Mouse (Mus musculus) cerebellum, adult 11 months (tissue): ENCODE measurements around the gene Ndc1.
A peak's percentile ranks its signal among the peaks of the same experiment; 100 is the strongest.
"Not testable (repeated sequence)": the region's sequence is repeated elsewhere in the genome, so short reads cannot be mapped to it uniquely, and the experiment has no call there.

Experiments
- DNase-seq: peaks from one replicate; pipeline ENCODE4 v3.0.0; 2022

The Ndc1 gene

DNA sequence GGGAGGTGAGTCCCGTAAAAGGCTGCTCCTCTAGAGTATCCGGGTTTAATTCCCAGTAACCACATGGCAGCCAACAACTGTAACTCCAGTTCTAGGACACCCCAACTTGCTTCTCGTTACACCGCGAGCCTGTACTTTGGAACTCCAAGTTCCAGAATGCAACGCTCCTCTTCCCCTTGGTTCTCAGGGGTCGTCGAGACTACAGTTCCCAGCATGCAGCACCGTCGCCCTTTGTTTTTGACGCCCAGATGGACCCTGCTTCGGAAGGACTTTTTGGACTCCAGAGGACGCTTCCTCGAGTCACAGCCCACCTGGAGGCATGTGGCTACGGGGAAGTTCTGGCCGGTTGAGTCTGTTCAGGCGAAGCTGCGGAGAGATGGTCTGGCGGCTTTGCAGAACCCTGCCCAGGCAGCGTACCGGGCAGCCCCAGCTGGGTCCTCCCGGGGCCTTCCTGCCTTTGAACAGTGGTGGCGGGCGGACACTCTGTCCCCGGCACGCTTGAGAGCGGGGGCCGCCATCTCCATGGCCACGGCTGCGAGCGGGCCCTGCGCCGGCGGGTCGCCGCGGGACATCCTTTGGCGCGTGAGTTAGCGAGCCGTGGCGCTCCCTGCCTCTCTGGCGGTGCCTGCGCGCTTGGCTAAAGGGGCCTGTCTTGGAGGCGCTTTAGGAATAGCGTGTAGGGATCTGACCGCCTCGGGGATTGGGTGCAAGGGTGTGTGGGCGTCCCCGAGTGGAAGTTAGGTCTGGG, at the start of gene Ndc1:
Gene Ndc1, plus strand, starts transcription at position 218 of the 748 bp plus-strand sequence.
- peak; percentile 71 for DNase-seq

DNA sequence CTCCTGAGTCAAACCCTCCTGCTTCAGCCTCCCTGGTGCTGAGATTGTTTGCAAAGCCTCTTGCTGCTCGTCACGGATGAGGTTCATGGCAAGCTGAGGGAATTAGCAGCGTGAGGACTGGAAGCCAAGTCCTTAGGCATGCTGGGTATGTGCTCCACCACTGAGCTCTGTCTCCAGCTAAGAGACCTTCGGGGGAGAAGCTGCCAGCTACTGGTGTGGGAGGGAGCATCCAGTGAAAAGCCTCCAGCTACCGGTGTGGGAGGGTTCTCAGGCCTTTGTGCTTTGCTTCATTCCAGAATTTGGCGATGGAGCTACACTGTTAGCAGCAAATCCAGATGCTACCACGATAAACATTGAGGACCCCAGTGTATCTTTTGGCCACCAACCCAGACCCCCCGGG, 48.9 kb upstream of the Ndc1 start:
- DNase-seq: no peak

DNA sequence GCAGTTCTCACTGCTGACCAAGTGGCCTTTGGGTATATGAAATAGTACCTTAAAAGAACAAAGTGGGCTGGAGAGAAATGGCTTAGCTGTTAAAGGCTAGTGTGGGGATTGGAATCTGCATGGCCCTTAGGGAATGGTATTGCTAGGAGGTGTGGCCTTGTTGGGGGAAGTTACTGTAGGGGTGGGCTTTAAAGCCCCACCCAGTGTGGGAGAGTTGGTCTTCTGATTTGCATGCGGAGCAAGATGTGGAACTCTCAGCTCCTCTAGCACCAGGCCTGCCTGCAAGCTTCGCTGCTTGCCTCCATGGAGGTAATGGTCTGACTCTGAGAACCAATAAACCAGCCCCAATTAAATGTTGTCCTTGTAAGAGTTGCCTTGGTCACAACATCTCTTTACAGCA, 46.5 kb upstream of the Ndc1 start:
- no peak for DNase-seq

DNA sequence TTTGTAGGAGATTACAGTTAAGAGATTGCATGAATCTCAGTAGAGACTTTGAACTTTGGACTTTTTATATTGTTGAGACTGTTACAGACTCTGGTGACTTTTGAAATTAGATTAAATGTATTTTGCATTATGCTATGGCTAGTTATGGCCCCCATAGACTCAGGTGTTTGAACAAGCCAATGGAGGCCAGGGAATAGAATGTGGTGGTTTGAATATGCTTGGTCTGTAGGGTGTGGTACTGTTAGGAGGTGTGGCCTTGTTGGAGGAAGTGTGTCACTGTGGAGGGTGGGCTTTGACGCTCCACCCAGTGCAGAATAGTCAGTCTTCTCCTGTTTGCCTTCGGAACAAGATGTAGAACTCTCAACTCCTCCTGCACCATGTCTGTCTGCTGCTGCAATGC, 44.5 kb upstream of the Ndc1 start:
- no peak for DNase-seq

DNA sequence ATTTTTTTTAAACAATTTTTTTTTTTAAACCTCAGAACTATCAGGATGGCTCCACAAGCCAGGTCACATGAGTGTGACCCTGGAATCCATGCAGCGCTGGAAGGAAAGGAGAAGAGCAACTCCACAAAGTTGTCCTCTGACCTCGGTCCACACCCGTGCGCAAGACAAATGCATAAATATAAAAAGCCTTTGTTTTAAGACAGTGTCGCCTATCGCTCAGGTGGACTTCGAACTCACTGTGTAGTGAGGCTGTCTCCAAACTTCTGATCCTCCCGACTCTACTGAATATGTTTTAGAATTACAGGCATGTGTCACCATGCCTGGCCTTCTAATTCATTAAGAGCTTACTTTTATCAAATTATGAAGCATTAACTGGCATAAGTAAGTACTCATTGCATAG, 39.1 kb upstream of the Ndc1 start:
- no peak for DNase-seq

DNA sequence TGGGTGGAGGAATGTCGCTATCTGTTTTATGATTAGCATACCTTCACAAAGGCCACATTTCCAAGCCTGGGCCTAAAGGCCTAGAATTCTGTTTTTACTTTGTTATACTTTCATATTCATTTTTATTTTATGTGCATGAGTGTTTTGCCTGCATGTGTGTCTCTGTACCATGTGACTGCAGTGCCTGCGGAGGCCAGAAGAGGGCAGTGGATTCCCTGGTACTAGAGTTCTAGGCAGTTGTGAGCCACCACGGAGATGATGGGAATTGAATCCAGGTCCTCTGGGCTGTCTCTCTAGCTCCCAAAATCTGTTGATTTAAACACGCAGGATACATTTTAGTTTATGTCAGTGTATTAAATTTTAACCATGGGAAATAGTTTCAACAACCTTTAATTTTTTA, 34.1 kb upstream of the Ndc1 start:
- no peak for DNase-seq

DNA sequence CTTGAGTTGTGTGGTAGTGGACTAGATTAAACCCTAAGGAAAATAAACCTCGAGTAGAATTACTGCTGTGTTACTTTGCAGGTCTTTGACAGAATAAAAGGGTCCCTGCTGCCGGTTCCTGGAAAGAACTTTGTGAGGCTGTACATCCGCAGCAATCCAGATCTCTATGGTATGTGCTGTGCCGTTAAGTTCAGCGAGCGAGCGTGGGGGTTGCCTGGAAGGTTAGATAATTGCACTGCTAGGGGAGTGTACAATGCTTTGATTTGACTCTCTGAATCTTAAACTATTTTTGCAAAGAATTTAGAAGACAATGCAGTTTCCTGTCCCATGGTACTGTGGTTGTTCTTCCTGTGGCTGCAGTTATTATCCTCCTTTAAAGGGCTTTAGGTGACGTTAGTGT, 31.2 kb upstream of the Ndc1 start:
- DNase-seq: no peak

DNA sequence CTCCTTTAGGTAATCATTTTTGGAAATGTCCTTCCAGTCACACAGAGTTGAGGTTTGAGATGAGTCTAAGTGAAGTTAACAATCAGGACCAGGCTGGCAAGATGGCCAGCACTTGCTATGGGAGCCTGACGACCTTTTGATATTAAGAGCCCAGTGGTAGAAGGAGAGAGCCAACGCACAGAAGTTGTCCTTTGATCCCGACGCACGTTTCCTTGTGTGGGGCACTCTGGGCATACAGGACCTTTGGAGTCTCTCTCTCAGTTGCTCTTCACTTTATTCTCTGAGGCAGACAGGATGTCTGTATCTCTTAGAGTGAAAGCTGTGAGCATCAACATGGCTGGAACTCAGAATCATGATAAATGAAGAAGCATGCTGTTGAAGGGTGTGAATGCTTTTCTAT, 30.1 kb upstream of the Ndc1 start:
- no peak for DNase-seq

DNA sequence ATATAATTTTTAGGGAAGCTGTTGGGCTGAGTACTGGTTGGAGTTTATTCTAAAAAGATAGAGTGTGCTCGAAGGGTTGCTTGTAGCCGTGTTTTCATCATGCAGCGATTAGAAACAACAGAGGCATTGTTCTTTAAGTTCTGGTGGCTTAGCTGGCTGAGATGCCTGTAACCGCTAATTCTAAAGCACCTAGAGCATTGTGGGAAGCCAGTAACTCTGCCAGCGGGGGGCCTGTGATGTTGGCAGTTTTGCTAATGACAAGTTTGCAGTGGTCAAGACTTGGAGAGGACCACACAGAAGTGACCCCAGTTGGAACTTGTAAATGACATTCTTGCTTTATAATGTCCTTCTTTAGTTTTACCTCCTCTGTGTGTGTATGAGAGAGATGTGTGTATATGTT, 26.2 kb upstream of the Ndc1 start:
- no peak for DNase-seq

DNA sequence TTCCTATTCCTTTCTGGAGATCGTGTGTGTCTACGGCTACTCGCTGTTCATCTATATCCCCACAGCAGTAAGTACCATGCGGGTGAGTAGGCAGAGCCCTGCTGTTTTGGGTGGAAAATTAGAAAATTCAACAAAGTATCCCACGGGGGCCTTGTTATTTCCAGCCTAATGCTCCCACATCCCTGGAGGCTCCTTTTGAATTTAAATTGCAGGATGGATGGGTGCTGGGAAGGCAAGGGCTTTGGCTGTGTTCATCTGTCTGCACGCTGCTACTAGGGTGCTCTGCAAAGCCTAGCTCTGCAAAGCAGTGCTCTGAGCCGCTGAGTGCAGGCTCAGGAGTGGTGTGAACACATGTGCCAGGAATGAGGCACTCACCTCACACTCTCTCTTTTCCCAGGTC, 23.0 kb upstream of the Ndc1 start:
- no peak for DNase-seq

DNA sequence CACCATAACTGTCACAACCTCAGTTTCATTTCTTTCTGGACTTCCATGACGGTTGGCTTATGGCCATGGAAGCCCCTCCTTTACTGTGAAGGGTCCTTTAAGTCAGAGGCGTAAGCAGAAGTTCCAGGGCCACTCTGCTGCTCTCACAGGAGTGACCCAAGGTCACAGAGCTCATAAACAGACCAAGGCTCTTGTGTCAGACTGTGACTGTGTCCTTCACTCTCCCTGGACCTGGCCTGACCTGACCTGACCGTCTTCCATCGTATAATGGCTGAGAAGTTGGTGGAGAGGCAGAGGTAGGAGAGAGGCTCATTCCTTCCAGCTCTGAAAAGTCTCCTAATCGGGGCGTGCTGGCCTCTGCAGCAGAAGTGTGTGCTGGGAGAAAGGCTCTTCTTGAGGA, 20.4 kb upstream of the Ndc1 start:
- DNase-seq: no peak

DNA sequence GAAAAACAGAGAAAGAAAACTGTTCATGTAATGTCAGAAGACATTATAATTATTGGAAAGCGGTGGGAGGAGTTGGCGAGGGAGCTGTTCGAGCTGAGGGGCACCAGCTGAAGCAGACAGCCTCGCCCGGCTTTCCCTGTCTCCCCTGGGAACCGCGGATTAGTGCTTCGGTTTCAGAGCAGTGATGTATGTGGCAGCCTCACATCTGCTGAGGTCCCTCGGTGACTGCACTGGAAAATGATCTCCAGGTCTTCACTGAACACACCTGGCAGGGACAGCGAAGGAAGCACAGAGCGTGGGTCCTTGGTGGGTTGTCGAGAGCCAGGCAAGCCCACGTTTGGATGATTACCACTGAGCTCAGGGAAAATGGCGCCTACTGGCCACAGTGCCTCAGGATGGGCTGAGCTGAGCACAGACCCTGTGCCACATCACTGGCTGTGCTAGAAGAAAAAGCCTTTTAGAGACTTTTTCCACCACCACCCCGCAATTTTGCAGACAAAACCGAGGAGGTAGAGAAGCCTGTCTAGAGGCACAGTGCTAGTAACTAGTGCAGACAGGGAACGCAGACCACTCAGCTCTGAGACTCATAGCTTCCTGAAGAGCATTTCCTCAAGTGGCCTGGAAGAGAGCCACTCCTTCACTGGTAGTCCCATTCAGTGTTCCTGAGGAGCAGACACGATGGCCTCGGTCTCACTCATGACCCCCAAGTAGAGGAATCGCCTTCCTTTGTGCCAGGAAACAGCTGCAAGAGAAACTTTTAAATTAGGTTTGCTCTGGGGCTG, 18.9 kb upstream of the Ndc1 start:
- DNase-seq: no peak

DNA sequence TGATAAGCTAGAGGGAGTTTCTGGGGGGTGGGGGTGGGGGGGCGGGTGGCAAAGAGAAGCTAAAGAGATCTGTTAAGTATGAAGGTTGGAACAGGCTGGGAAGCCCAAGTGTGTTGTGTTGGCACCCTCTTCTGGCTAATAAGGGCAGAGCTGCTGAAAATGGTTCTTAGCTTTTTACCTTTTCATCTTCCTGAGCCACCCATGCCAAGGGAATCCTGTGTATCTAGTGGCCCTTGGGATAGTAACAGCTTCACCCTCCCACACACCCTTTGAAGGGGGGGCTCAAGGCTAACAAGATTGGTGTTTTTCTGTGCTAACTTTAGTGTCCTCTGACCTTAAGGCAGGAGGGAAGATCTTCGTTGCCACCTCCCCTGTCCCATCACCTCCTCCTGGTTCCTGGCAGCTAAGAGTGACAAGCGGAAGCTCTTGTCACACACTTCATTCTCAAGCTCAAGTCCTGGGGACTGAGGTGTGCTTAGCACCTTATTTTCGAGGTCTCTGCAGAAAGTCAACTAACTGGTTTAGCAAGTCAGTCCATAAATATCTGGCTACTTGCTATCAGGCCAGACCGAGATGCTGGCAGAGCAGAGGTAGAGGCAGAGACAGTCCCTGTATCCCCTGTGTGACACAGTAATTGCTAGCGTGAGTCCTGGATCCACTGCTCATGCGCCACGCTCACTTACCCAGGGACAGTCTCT, 18.1 kb upstream of the Ndc1 start:
- DNase-seq: no peak

DNA sequence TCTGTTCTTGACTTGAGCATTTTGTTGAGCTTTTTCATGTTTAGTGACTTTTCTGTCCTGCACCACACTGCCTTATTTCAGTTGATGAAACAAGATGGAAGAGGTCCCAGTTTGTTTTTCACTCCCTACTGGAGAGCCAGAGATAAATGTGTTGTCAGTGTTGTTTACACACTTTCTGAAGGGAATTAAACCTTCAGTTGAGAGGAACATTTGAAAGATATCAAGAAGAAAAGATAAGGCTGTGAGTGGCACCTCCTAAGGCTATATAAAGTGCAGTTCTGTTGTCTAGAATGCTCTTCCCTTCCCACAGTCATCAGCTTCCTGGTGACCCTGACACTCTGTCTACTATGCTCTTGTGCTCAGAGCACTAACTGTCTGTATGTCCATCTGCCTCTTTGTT, 16.2 kb upstream of the Ndc1 start:
- no peak for DNase-seq

DNA sequence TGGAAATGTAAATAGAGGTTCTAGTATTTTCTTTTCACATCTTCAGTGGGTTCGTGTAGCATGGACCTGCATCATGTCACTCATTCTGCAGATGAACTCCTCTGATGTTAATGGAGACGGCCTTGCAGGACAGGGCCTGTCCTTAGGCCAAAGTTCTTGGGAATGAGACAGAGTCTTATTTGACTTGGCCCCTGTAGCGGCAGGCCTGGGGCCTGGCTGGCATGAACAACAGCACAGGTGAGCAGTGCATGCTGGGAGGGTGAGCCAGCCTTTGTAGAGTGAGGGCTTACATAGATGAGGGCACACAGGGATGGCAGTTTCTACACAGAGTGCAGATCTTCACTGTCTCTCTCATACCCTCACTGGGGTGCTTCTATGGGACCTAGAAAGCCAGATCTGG, 14.0 kb upstream of the Ndc1 start:
- no peak for DNase-seq

DNA sequence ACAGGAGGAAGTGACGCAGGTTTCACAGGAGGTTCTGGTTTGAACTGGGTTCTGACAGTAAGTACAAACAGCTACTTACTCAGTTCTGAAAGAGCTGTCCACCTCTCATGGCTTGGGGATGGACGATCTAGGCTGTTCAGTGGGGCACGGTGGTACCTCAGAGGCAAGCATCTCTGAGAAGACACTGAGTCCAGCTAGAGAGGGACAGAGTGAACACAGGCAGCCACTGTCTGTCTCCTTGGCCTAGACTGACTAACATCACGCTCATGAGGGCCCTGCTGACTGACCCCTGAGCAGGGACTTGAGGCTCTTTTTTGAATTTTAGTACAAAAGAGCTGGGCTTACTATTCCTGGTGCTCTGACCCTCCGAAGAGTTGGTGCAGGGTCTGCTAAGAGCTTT, 13.5 kb upstream of the Ndc1 start:
- DNase-seq: no peak

DNA sequence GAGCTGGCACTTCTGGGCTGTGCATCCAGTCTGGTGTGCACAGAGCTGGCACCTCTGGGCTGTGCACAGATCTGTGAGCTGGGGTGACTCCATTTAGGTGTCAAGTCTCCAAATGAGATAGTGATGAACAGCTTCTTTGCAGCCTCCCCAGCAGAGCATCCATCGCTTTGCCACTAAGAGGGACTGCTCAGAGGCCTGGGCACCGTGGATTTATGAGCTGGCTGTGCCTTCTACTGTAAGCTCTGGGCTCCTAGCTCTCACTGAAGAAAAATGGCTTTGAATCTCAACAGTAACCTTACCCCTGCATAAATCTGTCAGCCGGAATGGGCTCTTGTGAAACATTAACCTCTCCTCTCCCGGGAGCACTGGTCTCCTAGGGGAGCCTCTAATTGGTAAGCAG, 13.0 kb upstream of the Ndc1 start:
- DNase-seq: no peak

DNA sequence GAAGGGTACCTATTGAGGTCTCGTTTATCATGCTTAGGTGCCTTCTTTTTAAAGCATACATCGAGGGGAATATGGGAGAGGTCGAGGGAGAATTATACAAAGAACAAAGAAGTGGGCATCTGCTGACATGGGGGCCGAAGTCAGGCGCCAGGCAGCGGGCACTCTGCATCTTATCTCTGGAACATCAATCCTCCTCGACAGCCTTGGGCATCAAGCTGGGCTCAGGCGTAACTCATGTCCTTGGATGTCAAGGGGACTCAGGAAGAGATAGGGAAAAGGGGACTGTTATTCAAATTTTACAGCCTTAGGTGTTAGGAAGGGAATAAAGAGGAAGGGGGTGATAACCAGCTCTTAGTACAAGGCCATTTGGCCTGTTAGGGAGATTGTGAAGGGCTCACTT, 10.4 kb upstream of the Ndc1 start:
- DNase-seq: not testable (repeated sequence)

DNA sequence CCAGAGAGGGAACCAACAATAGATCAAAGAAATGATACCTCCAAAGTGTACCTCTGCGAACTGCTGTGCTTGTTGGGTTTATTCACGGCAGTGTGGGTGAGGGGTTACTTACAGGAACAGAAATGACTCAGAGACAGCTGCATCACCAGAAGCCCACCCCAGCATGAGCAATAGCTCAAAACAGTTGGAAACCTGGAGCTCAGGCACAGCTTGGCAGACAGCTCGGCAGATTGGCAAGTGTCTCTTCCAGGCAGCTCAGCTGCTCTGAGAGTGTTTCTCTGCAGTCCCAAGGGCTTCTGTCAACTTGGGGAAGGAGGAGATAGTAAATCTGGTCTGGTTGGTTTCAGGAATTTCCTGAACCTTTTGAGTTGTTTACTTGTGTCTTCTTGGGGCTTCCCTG, 9.1 kb upstream of the Ndc1 start:
- DNase-seq: no peak

DNA sequence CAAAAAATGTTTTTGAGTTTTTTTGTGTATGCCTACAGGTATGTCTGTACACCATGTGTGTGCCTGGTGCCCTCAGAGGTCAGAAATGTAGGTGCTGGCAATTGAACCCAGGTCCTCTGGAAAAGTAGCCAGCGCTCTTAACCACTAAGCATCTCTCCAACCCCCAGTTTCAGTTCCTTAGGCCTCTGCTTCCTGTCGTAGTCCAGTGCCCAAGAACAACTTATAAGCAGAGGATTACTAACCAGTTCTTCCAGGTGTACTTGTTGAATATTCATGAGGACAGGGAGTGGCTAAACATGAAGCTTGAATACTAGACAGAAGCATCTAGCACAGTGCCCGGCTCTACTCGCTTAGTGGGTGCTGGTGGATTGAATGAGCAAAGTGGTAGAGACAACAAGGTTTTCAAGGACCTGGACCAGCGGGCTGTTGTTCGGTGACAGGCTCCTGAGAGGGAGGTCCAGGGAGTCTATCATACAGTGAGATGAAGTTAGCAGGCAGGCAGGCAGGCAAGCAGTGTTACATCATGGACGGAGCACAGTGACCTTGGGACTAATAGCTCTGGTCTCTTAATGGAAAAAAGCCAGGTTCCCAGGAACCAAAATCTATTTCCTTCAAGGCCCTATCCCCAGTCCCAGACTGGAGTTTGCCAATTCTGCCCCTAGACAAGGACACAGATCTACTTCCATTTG, 7.0 kb upstream of the Ndc1 start:
- DNase-seq: no peak

DNA sequence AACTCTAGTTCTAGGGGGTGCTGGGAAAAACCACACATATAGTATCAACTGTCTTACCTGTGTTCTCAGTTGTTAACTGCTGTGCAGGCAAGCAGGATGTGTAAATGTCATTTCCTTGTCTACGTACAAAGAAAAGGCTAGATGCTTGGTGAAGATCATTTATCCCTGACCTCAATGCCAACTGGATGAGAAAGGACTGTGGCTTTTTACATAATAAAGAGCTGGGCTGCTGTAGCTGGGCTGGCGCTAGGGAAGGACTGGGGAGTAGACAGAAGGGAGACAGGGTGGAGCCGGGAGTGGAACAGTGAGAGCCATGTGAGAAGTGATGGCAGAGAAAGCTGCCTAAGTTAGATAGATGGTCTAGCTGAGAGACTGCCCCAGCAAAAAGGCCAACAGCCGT, 4.8 kb upstream of the Ndc1 start:
- no peak for DNase-seq

DNA sequence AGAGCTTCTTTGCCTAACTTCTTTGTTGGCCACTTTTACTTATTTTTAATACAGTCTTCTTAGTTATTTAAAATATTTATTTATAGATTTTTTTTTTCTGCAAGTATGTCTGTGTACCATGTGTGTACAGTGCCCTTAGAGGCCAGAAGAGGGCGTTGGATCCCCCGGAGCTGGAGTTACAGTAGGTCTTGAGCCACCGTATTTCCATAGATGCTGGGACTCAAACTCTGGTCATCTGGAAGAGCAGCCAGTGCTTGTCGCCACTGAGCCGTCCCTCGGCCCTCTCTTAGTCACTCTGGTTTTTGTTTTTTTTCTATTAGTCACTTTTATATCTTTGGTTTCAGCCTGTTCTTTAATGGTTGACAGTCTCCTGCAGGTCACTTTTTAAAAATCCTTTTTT, 4.0 kb upstream of the Ndc1 start:
- no peak for DNase-seq

DNA sequence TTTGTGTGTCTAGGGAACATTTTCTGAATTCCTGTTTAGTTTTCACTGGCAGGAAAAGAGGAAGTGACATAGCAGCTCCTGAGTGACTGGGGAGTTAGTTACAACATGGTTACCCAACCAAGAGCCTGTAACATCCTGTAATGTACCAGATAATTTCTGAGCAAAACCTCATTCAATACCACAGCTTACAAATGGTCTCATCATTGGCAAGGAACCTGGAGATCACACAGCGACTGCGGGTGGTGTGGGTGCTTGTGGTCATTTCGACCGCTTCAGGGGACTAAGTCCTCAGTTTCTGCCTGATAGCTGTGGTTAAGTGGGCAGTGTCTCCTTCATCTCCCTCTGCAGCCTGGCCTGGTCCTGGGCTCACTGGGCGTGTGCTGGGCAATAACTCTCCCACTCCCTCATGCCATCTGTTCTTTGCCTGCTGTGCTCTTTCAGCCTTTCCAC, 3.4 kb upstream of the Ndc1 start:
- DNase-seq: no peak
